In the genomic region with DNA sequence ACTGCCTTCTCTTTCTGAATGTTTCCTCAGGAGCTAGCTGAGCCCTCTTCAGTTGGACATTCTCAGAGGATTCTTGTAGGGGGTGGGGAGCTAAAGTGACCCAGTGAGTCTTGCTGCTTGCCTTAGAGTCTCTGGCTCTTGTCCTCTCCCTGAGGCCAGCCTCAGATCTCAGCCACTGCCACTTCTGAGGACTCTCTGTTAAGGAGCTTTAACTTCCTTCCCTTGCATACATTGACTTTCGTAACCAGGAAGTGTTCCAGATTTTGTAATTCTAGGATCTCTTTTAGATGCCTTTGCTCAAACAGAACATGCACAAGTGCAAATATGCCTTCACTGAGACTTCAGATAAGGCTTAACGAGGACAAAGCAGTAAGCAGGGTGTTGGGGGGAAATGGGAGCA, we compare ENCODE assay signal across 20 mouse cellular contexts. TPM values are rescaled to one million over a fixed set of nuclear protein-coding genes. Genes with fewer than 3 reads are reported as not detected.
DNase-seq lines count a peak whose midpoint lies in the region; ATAC-seq and TF ChIP-seq lines count a peak whose summit lies in the region.
"Had no signal": no experiment of that assay in that cellular context is flagged by ENCODE, and none has a peak within 500 bp of the region (broad histone marks: within the 10 kb centered on the region; RNA-seq: fewer than 3 reads in every experiment).

No protein-coding gene starts in this region.

- no peak overlapping the region for H3K4me2 ChIP-seq in lung, embryonic 15.5 days
- H3K4me2 ChIP-seq: embryonic facial prominence, embryonic 12.5 days; hindbrain, embryonic 13.5 days had no signal

- TF ChIP-seq POLR2A in liver, adult 2 months (IDR thresholded peaks at IDR 0.05; ENCODE audit: extremely low read depth, insufficient read depth, low read length) = no peak

- H3K9me3 ChIP-seq in lung, embryonic 15.5 days = no peaks in the 10 kb centered on the region
- H3K9me3 ChIP-seq: embryonic facial prominence, embryonic 12.5 days; hindbrain, embryonic 13.5 days had no signal

- H3K9ac ChIP-seq in liver, adult 2 months (ENCODE audit: low read depth, low read length) = no peak overlapping the region
- no peak overlapping the region for H3K9ac ChIP-seq in lung, embryonic 15.5 days
- H3K9ac ChIP-seq: embryonic facial prominence, embryonic 12.5 days; hindbrain, embryonic 13.5 days had no signal

- WGBS in liver, adult 2 months = 5% methylated on average over 2 of the region's 2 CpGs
- WGBS in lung, embryonic 15.5 days = 27% methylated on average over 2 of the region's 2 CpGs
- WGBS in macrophage (ENCODE audit: missing documents) = 36% methylated on average over 2 of the region's 2 CpGs

- peak overlapping the region; percentile 23; the same call in 1 of the 2 replicates for H3K27ac ChIP-seq in liver, adult 2 months (replicated peaks; ENCODE audit: insufficient read depth, low read depth, low read length)
- H3K27ac ChIP-seq in lung, embryonic 15.5 days = peak overlapping the region; percentile 16; the same call in 1 of the 2 replicates
- peak overlapping the region; percentile 21; the same call in 1 of the 2 replicates for H3K27ac ChIP-seq in macrophage
- H3K27ac ChIP-seq: embryonic facial prominence, embryonic 12.5 days; hindbrain, embryonic 13.5 days had no signal

- peaks cover 53% of the 10 kb centered on the region for H3K4me1 ChIP-seq in liver, adult 2 months (ENCODE audit: control insufficient read depth, insufficient read depth, low read length)
- peaks cover 31% of the 10 kb centered on the region for H3K4me1 ChIP-seq in lung, embryonic 15.5 days
- H3K4me1 ChIP-seq: embryonic facial prominence, embryonic 12.5 days had no signal

- H3K27me3 ChIP-seq in liver, adult 2 months (ENCODE audit: control insufficient read depth, insufficient read depth, low read length) = no peaks in the 10 kb centered on the region
- no peaks in the 10 kb centered on the region for H3K27me3 ChIP-seq in lung, embryonic 15.5 days
- H3K27me3 ChIP-seq: CH12.LX; embryonic facial prominence, embryonic 12.5 days; hindbrain, embryonic 13.5 days had no signal

- no peaks in the 10 kb centered on the region for H3K36me3 ChIP-seq in liver, adult 2 months (ENCODE audit: control insufficient read depth, insufficient read depth, low read length)
- no peaks in the 10 kb centered on the region for H3K36me3 ChIP-seq in lung, embryonic 15.5 days
- peaks cover 19% of the 10 kb centered on the region; the same call in 1 of the 2 replicates for H3K36me3 ChIP-seq in macrophage (ENCODE audit: inconsistent target)
- H3K36me3 ChIP-seq: embryonic facial prominence, embryonic 12.5 days had no signal

- no peak overlapping the region for H3K4me3 ChIP-seq in liver, adult 2 months (ENCODE audit: insufficient read depth, low read depth, low read length)
- H3K4me3 ChIP-seq in lung, embryonic 15.5 days = no peak overlapping the region
- no peak overlapping the region for H3K4me3 ChIP-seq in macrophage (ENCODE audit: inconsistent target)
- H3K4me3 ChIP-seq: embryonic facial prominence, embryonic 12.5 days; hindbrain, embryonic 13.5 days had no signal

- peak; percentile 88 for ATAC-seq in lung, embryonic 15.5 days (ENCODE audit: borderline replicate concordance, extremely low read depth, low FRiP score, low TSS enrichment)
- ATAC-seq: forebrain, embryonic 16.5 days had no signal

- no peak for DNase-seq in liver, adult 2 months (ENCODE audit: extremely low read depth, low read depth, low spot score)
- DNase-seq in liver = no peak
- no peak for DNase-seq in cerebellum, postnatal 4 days (ENCODE audit: low spot score in 2 of 2)
- no peak for DNase-seq in layer of hippocampus, postnatal 14 days (ENCODE audit: low spot score in 2 of 2)
- DNase-seq in adrenal gland, postnatal 36 days = no peak
- DNase-seq: adrenal gland, adult 8-10 months; cerebellum, adult 2 months; kidney, adult 11 months; kidney, postnatal 14 days; midbrain, embryonic 14.5 days; right cerebral cortex, postnatal 4 days had no signal

- TF ChIP-seq CTCF in liver, adult 2 months (IDR thresholded peaks at IDR 0.05; ENCODE audit: low read depth, low read length) = no peak

- H3K79me2 ChIP-seq in liver, adult 2 months (ENCODE audit: control insufficient read depth, insufficient read depth, low read length) = 0 out of 2 replicates have a peak, but pooled peaks cover 5% of the 10 kb centered on the region
- H3K79me2 ChIP-seq in macrophage (ENCODE audit: inconsistent target) = peaks cover 77% of the 10 kb centered on the region

RNA-seq across cellular contexts. Expression of a gene that starts 8.2 kb away (rescaled TPM):
- total RNA-seq in liver, adult 2 months (2014; rRNA removed) = 36.0 and 46.1 TPM in 2 replicates
- polyA plus RNA-seq in liver, adult 2 months (2012; rRNA removed) = 70.0 and 76.6 TPM in 2 replicates
- 18.2 and 23.1 TPM in 2 replicates for polyA plus RNA-seq in lung, embryonic 15.5 days (2015; fragmentation: Nextera tagmentation; extraction: Ambion mirVana)
- 100 to 1,000 TPM in 6 of 26 experiments, 10 to 100 TPM in 20; 19.8 to 111 (median 79.7) TPM for total RNA-seq in macrophage (2018; cell fraction: chromatin; rRNA removed)
- total RNA-seq in macrophage (2018; cell fraction: cytosol; rRNA removed) = 10 to 100 TPM; 24.0 to 64.5 (median 43.3) TPM
- 100 to 1,000 TPM in 3 of 26 experiments, 10 to 100 TPM in 23; 39.4 to 114 (median 81.4) TPM for total RNA-seq in macrophage (2018; cell fraction: nucleus; rRNA removed)
- polyA plus RNA-seq in macrophage (2018) = 26.0 to 44.3 TPM (median 31.7 TPM) in 3 replicates
- total RNA-seq in layer of hippocampus, postnatal 14 days (2021) = 100 to 1,000 TPM; 102 to 104 TPM
- total RNA-seq in adrenal gland, postnatal 36 days (2021) = 10 to 100 TPM; 19.8 to 24.4 TPM

RNA-seq across cellular contexts. Expression of a gene that starts 9.0 kb away (rescaled TPM):
- not detected in 2 replicates for total RNA-seq in liver, adult 2 months (2014; rRNA removed)
- polyA plus RNA-seq in liver, adult 2 months (2012; rRNA removed) = 0.02 TPM in 1 of 2 replicates, not detected in the other
- 0.21 and 0.35 TPM in 2 replicates for polyA plus RNA-seq in lung, embryonic 15.5 days (2015; fragmentation: Nextera tagmentation; extraction: Ambion mirVana)
- total RNA-seq in macrophage (2018; cell fraction: chromatin; rRNA removed) = 1 to 10 TPM in 7 of 26 experiments, under 1 TPM in 13, not detected in 6; 0.26 to 2.0 (median 0.86) TPM
- total RNA-seq in macrophage (2018; cell fraction: cytosol; rRNA removed) = under 1 TPM in 20 of 26 experiments, not detected in 6; 0.09 to 0.52 (median 0.18) TPM
- 1 to 10 TPM in 3 of 26 experiments, under 1 TPM in 18, not detected in 5; 0.10 to 2.2 (median 0.57) TPM for total RNA-seq in macrophage (2018; cell fraction: nucleus; rRNA removed)
- 0.16 to 0.30 TPM (median 0.26 TPM) in 3 replicates for polyA plus RNA-seq in macrophage (2018)
- total RNA-seq in layer of hippocampus, postnatal 14 days (2021) = 1 to 10 TPM; 1.3 to 1.8 TPM
- under 1 TPM in 1 of 2 experiments, not detected in 1; 0.07 TPM for total RNA-seq in adrenal gland, postnatal 36 days (2021)
- total RNA-seq: CH12.LX; gastrocnemius, adult 18-20 months had no signal
- polyA plus RNA-seq: heart, postnatal 0 days; limb, embryonic 11.5 days had no signal

RNA-seq across cellular contexts. Expression of a gene that starts 54.5 kb away (rescaled TPM):
- total RNA-seq in liver, adult 2 months (2014; rRNA removed) = 17.3 and 20.7 TPM in 2 replicates
- 32.7 and 37.6 TPM in 2 replicates for polyA plus RNA-seq in liver, adult 2 months (2012; rRNA removed)
- polyA plus RNA-seq in lung, embryonic 15.5 days (2015; fragmentation: Nextera tagmentation; extraction: Ambion mirVana) = 258 and 262 TPM in 2 replicates
- total RNA-seq in macrophage (2018; cell fraction: chromatin; rRNA removed) = 100 to 1,000 TPM in 11 of 26 experiments, 10 to 100 TPM in 15; 50.9 to 132 (median 97.3) TPM
- total RNA-seq in macrophage (2018; cell fraction: cytosol; rRNA removed) = 10 to 100 TPM; 60.4 to 92.0 (median 72.0) TPM
- 100 to 1,000 TPM in 6 of 26 experiments, 10 to 100 TPM in 20; 53.1 to 137 (median 82.4) TPM for total RNA-seq in macrophage (2018; cell fraction: nucleus; rRNA removed)
- polyA plus RNA-seq in macrophage (2018) = 59.5 to 100 TPM (median 80.3 TPM) in 3 replicates
- total RNA-seq in layer of hippocampus, postnatal 14 days (2021) = 100 to 1,000 TPM; 133 to 141 TPM
- 10 to 100 TPM; 65.7 to 78.7 TPM for total RNA-seq in adrenal gland, postnatal 36 days (2021)
